Mouse (Mus musculus) cerebellum, adult 9-11 months (tissue): Measurements from ENCODE around the gene Agap3.
A peak's percentile ranks its signal among the peaks of the same experiment; 100 is the strongest.

Experiments used
- DNase-seq: peaks from one replicate; pipeline ENCODE4 v3.0.0; 2022

Agap3 gene

DNA sequence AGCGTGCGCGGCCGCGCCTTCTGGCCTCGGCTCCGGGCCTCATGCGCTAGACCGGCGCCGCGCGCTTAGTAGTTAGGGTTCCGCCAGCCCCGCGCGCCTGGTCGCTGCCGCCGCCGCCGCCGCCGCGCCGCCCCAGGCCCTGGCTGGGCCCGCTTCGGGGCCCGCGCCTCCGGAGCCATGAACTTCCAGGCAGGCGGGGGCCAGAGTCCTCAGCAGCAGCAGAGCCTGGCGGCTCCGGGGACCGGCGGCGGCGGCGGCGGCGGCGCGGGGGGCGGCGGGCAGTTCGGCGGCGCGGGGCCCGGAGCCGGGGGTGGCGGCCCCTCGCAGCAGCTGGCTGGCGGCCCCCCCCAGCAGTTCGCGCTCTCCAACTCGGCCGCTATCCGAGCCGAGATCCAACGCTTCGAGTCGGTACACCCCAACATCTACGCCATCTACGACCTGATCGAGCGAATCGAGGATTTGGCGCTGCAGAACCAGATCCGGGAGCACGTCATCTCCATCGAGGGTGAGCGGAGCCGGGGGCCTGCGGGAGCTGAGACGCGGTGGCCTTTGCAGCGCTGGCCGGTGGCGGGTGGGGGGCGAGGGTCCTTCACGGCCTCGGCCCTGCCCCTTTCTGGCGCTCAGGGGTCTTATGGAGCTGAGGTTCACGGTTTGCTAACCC, at the start of gene Agap3:
Agap3 (plus strand) TSS at position 148 of the 661 bp plus-strand sequence.
- peak; percentile 78 for DNase-seq

DNA sequence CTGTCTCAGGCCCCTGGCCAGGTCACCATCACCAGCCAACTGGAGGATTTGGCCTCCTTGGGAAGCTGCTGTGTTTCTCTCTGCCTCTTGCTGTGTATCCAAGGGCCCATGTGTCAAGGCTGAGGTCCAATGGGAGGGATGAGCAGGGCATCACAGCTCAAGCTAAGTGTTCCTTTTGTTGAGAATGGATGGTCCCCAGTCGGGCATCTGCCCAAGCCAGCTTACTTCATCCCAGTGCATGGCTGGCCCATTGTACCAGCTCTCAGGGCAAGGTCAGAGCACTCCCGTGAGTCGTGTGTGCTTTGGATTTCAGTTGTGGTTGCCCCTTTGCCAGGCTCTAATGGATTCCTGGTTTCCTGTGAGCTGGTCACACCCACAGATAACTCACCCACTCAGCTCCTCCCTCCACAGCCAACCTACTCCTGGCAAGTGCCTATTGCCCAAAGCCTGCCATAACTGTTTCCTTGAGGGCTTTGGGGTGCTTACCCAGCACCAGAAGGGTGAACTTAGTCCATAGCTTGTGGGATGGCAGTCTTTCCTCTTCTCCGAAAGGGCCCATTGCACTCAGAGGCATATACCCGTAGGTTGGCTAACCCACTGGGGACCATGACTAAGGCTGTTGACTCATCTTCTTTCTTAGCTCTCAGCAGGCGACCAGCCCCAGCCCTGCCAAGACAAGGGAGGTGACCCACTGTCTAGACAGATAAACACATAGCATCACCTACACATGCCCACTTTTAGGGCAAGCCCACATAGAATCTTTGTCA, 47.2 kb upstream of the Agap3 start:
- no peak for DNase-seq

GRCm38 (mm10) chr5:24405389-24405876, 46.5 kb upstream of the Agap3 start:
- DNase-seq: no peak

GRCm38 (mm10) chr5:24408651-24409050, 43.3 kb upstream of the Agap3 start:
- DNase-seq: peak; percentile 44

DNA sequence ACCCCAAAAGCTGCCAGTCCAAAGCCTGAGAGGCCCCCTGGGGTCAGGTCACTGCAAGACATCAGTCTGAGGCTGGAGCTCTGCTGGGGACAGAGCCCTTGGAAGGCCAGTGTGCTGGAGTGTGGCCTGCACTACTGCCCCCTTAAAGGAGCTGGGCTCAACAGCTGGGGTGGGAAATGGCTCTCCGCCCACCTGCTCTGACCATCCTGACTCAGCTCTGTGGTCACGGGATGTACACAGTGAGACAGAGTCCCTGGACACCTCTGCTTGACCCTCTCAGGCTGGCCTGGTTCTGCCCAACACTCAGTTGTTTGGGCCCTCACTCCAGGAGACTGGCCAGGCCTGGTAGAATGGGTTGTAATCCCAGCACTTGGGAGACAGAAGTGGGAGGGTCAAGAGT, 42.5 kb upstream of the Agap3 start:
- DNase-seq: no peak

GRCm38 (mm10) chr5:24412063-24412462, 39.9 kb upstream of the Agap3 start:
- no peak for DNase-seq

DNA sequence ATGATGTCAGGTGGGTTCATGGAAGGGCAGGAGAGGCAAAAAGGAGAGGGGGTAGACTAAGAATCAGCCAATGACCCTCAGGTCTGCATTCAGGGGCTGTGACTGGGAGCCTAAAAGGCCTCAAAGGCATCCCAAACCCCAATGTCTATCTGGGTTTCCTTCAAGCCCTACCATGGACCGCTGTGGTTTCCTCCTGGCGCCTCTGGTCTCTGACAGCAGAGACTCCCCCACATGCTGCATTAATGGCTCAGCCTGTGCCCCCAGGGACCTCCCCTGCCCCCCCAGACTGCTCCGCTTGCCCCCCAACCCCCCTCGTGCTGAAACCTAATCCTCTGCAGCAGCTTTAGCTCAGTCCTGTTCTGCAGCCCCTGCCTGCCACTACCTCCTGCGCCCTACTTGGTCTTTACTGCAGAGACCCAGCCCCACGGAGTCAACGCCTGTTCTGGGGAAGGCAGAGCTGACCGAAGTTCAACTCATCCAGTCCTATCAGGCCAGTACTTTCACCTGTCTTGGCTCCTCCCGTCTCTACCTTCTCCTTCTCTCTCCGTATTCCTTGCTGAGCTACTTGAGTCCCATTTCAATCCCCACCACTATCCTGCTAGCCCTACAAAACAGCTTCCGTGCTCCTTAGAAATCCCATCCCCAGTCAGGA, 38.8 kb upstream of the Agap3 start, which contains the start of gene Asic3:
Asic3 (plus strand) TSS at position 351 of the 652 bp plus-strand sequence.
- no peak for DNase-seq

DNA sequence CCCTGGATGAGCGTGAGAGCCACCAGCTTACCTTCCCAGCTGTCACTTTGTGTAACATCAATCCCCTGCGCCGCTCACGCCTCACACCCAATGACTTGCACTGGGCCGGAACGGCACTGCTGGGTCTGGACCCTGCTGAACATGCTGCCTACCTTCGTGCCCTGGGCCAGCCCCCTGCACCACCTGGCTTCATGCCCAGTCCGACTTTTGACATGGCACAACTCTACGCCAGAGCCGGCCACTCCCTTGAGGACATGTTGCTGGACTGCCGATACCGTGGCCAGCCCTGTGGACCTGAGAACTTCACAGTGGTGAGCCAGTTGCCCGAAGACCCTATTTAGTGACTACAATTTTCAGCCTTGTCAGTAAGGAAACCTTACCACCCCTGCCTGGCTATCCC, 38.0 kb upstream of the Agap3 start:
- no peak for DNase-seq

- peak; percentile 81 for DNase-seq
Observed at GRCm38 (mm10) chr5:24416222-24416736, 35.7 kb upstream of the Agap3 start.

GRCm38 (mm10) chr5:24417587-24417986, 34.4 kb upstream of the Agap3 start:
- no peak for DNase-seq

- DNase-seq: no peak
Observed at GRCm38 (mm10) chr5:24420381-24420780, 31.6 kb upstream of the Agap3 start.

DNA sequence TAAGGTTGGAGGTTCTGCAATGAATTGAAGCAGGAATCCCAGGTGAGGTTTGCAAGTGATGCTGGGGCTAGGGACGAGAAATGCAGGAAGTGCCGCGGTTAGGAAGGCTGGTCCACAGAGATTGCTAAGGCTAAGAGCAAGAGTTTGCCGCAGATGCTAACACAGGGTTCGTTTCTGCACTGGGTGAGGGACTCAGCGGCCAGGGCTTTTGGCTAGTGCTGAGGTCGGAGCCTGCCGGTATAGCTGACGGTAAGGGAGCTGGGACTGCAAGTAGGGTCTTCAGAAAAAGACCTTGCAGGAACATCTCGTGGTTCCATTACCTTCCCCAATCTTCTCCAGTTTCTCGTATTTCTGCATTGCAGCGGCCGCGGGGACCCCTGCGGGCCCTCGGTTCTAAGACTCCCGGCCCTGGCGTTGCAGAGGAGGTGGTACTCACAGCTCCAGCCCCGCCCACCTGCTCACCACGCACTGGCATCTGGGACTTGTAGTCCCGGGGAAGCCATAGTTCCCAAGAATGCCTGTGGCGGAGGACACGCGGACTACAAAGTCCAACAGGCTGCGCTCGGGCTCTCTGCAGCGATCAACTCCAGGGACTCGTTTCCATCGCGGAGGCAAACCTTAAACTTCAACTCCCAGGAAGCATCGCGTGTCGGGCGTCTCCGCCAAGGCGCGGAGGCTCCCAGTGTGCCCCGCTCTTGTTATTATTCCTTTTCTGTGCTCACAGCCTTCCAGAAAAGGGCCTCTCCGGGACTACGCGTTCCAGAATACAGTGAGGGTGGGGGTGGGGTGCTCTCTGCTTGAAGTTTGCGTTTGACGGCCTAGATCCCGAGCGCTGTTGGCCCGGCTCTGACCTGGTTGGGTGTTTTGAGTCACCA, 28.6 kb upstream of the Agap3 start, which contains the start of the genes Cdk5 and Slc4a2:
Cdk5 (minus strand) TSS at position 402 of the 875 bp plus-strand sequence.
Slc4a2 (plus strand) TSS at position 709 of the 875 bp plus-strand sequence.
- peak; percentile 99 for DNase-seq

DNA sequence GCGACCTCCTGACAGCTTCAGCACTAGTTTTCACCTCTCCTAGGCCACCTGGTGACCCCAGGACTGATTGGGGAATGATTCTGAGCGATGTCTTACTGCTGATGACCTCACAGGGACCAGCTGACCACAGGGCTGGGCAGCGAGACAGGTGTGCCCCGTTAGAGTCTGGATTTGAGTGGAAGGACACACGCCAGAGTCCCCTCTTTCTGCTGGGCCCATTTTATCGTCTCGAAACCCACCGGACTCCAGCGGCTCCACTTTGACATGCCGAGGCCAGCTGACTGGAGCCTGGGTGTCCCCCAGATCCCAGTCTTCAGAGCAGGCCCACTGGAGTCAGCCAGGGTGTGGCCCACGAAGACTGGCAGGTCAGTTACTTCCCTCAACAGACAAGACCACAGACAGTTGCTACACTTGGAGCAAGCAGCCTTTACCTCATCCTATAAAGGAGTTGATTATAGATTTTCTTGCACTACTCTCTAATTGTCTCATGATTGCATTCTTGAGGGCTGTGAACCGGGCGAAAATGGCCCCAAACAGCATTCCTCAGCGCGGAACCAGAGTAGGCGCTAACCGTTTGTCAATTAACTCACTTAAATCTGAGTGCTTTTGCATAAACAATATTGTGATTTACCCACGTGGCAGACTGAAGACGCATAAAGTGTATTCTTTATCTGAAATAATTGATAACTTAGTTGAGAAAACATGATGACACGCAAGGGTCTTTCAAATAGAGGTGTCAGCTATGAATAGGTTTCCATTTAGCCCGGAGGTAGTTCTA, 27.8 kb upstream of the Agap3 start:
- no peak for DNase-seq

DNA sequence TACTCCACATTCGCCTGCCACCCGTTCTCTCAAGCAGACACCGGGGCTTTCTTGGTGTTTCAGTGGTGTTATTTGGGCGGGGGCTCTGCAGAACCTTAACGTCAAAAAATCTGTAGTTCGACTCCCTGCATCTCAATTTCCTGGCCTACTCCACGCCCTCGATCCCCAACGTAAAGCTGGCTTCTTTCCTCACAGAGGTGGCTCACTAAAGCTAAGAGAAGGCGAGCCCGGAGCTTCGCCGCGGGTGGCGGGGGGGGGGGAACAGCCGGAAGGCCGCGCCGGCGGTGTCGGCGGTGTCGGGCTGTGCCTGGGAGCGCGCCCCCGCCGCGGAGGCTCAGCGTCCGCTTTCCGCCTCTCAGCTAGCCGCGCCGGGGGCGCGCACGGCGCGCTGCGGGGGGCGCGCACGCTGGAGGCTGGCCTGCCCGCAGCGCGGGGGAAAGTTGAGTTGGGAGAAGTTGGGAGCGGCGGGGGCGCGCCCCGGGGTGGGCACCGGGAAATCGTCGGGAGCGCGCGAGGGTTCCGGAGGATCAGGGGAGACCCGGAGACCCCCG, 27.0 kb upstream of the Agap3 start:
- peak; percentile 80 for DNase-seq

GRCm38 (mm10) chr5:24425421-24426036, 26.4 kb upstream of the Agap3 start:
- peak; percentile 70 for DNase-seq

DNA sequence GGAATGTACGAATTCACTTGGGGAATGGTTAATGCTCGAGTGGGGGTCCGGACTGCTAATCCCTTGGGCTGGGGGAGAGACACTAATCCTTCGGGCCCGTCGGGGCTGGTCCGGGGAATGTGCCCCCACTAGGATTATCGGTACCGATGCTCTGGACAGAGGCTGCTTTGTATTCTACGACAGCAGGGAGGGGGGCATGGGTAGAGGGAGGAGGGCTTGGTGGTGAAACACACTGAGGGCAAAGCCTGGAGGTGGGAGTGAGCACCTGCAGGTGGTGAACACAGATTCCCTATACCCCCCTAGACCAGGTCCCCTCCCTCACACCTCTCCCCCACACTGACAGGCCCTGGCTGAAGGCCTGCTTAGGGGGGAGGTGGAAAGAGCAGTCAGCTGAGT, 25.9 kb upstream of the Agap3 start:
- DNase-seq: no peak

DNA sequence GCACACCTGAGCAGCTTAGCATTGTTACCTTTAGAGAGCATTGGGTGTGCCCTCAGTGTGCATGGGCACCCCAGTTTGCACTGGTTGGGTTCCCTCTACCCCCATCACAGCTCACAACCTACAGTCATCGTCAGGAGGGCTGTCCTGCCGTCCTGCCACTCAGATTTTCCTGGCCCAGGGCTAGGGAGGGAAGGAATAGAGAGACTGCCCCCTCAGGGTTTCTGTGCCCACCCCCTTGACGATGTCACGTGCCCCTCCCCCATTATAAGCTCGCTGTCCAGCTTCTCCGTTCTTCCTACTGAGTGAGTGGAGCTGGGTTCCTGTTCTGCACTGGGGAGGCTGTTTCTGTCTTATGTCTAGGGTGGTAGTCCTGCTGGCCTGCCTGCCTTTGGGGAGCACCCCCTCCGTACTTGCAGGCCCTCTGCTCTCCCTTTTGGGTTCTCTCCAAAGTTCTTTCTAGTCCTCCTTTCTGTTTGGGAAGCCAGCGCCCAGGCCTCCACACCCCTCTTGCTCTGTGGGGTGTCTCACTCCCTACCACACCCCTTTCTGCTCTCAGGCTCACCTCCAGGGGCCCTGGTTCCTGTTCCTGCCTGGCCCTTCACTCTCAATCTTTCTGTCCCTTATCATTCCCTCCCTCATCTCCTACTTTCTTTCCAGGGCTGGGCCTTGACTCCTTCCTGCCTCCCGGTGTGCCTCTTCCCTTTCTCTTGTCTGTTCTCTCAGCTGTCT, 25.3 kb upstream of the Agap3 start:
- peak; percentile 54 for DNase-seq

GRCm38 (mm10) chr5:24427285-24427633, 24.7 kb upstream of the Agap3 start:
- peak; percentile 36 for DNase-seq

DNA sequence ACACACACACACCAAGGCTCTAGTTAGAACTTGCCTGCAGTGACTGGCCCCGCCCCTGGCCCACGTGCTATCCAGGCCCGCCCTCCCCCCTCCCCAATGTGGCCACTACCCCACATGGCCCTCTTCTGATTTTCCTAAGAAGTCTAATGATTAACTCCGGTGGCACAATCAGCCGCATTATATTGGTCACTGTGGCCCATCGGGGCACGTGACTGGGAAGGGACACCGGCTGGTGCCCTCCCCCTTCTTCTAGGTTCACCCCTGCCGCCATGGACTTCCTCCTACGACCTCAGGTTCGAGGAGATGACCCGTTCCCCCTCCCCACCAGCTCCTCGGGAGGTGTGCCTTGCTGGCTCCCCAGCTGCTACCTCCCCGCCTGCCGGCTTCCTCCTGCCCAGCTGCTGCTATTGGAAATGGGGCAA, 24.0 kb upstream of the Agap3 start:
- DNase-seq: peak; percentile 51

GRCm38 (mm10) chr5:24428596-24428995, 23.4 kb upstream of the Agap3 start:
- DNase-seq: no peak
